Mouse (Mus musculus) lung, postnatal 0 days (tissue): ENCODE measurements around the gene Gm44503.

Experiments used
- CTCF ChIP-seq: IDR thresholded peaks from 2 replicates; pipeline ENCODE4 v1.5.1; 2016; ENCODE audit warnings: antibody characterized with exemption, mild to moderate bottlenecking
- EP300 ChIP-seq: IDR thresholded peaks from 2 replicates; pipeline ENCODE4 v1.6.1; 2016; ENCODE audit warnings: antibody characterized with exemption, mild to moderate bottlenecking, control low read depth

DNA sequence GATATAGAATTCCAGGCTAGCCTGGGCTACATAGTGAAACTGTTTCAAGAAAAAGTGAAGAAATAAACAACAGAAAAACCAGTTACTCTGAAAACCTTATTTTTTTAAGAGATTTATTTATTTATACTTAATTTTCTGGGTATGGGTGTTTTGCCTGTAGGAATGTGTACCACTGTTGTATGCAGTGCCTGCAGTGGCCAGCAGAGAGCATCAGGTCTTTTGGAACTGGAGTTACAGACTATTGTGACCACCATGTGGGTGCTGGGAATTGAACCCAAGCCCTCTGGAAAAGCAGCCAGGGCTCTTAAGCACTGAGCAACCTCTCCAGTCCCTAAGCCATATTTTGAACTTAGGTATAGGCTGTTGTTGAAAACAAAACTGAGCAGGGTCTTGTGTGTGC is 14.3 kb downstream of the Gm44503 start:
- no peak for TF ChIP-seq CTCF
- TF ChIP-seq EP300: no peak
